Mouse (Mus musculus): ENCODE measurements around the gene Etfrf1. TPM values are rescaled to one million over a fixed set of nuclear protein-coding genes. Genes with fewer than 3 reads are reported as not detected.

The Etfrf1 gene
- polyA plus RNA-seq, 1 experiment: 37.1 TPM

DNA sequence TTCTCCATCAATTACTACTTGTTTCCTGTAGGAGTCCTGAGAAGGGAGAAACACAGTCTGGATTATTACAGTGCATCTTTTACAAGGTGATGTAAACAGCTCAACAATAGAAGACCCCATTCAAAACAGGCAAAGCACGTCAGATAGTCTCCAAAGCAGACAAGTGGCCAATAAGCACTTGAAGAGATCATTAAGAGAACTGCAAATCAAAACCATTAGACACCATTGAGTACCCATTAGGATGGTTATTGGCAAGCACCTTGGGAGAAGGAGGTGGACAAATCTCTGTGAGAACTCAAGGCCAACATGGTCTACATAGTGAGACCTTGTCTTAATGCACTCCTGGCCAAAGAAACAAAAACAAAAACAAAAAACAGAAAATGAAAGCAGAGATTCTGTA lies 23.5 kb downstream of the Etfrf1 start:
- no peak for DNase-seq
- peaks cover 3% of the 10 kb centered on the region; the same call in 1 of the 2 replicates for H3K4me1 ChIP-seq (ENCODE audit: control insufficient read depth, insufficient read depth, low read length)
- H3K27me3 ChIP-seq (ENCODE audit: control insufficient read depth, insufficient read depth, low read length): no peaks in the 10 kb centered on the region
- TF ChIP-seq POLR2A (IDR thresholded peaks at IDR 0.05; ENCODE audit: borderline replicate concordance, insufficient read depth, low read length) (no peak), CTCF (IDR thresholded peaks at IDR 0.05; ENCODE audit: borderline replicate concordance, insufficient read depth, low read depth, low read length) (no peak)
- WGBS: 88% methylated on average over 1 of the region's 1 CpGs
- no peak overlapping the region for H3K27ac ChIP-seq (ENCODE audit: insufficient read depth, low read length)
- H3K4me3 ChIP-seq (replicated peaks; ENCODE audit: insufficient read depth, low read depth, low read length): no peak overlapping the region

DNA sequence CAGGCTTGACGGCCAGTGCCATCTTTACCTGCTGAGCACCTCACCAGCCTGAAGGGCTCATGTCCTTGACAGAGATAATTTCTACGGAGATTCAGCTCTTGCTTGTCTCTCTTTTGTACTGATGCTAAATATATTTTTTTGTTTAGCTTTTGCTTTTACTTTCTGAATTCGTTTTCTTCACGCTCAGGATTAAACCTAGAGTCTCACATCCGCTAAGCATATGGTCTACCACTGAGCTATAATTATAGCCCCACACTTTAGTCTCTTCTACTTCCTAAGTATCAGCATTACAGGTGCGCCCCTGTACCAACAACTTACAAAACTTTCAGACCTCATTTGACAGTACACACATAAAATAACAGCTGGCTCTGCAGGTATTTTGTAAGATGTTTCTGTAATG lies 24.4 kb downstream of the Etfrf1 start:
- Histone ChIP-seq H3K27me3 (ENCODE audit: control insufficient read depth, insufficient read depth, low read length) (no peaks in the 10 kb centered on the region), H3K4me3 (replicated peaks; ENCODE audit: insufficient read depth, low read depth, low read length) (no peak overlapping the region), H3K27ac (ENCODE audit: insufficient read depth, low read length) (no peak overlapping the region), H3K4me1 (ENCODE audit: control insufficient read depth, insufficient read depth, low read length) (peaks cover 3% of the 10 kb centered on the region; the same call in 1 of the 2 replicates)
- no peak for DNase-seq
- TF ChIP-seq CTCF (IDR thresholded peaks at IDR 0.05; ENCODE audit: borderline replicate concordance, insufficient read depth, low read depth, low read length) (no peak), POLR2A (IDR thresholded peaks at IDR 0.05; ENCODE audit: borderline replicate concordance, insufficient read depth, low read length) (no peak)
- 68% methylated on average over 6 of the region's 6 CpGs for WGBS

DNA sequence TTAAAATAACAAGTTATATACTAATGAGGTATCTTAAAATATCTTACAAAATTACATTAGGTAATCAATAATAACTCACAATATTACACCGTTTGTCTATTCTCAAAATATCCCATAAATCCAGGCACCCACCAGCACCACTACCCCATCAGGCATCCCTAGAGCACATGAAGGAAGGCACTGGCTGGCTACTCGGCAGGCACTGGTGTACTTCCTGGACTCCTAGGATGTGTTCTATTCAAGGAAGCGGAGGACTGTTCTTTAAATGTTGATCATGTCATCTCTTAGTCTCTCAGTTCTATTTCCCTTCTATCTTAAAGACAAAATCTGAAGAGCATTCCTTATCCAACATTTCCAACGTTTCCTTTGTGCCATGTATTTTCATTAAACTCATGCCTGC lies 26.2 kb downstream of the Etfrf1 start:
- 59% methylated on average over 4 of the region's 4 CpGs for WGBS

DNA sequence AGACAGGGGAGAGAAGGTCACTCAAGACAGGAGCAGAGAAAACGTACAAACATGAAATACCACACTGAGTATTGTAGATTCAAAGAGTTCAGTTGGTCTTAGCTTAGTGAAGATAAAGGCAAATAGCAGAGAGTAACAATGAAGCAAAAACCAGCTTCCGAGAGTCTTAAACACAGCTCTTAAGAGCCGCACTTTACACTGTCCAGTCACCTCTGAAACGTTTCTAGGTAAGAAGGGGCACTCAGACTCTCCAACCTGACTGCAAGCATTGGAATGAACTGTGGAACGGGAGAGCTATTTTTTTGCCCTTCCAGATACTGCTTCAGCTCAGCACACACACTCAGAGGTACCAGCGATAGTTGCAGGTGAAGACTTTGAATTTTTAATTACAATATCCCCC lies 29.4 kb downstream of the Etfrf1 start:
- Histone ChIP-seq H3K27me3 (ENCODE audit: control insufficient read depth, insufficient read depth, low read length) (no peaks in the 10 kb centered on the region), H3K27ac (ENCODE audit: insufficient read depth, low read length) (no peak overlapping the region), H3K4me1 (ENCODE audit: control insufficient read depth, insufficient read depth, low read length) (peaks cover 3% of the 10 kb centered on the region; the same call in 1 of the 2 replicates), H3K4me3 (replicated peaks; ENCODE audit: insufficient read depth, low read depth, low read length) (no peak overlapping the region)
- WGBS: 88% methylated on average over 6 of the region's 6 CpGs
- DNase-seq: no peak
- TF ChIP-seq POLR2A (IDR thresholded peaks at IDR 0.05; ENCODE audit: borderline replicate concordance, insufficient read depth, low read length) (no peak), CTCF (IDR thresholded peaks at IDR 0.05; ENCODE audit: borderline replicate concordance, insufficient read depth, low read depth, low read length) (no peak)

More for the DNA sequence above, 26.2 kb downstream of the Etfrf1 start:
- H3K27me3 ChIP-seq (ENCODE audit: control insufficient read depth, insufficient read depth, low read length): no peaks in the 10 kb centered on the region
- no peak for TF ChIP-seq CTCF (IDR thresholded peaks at IDR 0.05; ENCODE audit: borderline replicate concordance, insufficient read depth, low read depth, low read length)
- TF ChIP-seq POLR2A (IDR thresholded peaks at IDR 0.05; ENCODE audit: borderline replicate concordance, insufficient read depth, low read length): no peak
- H3K4me3 ChIP-seq (replicated peaks; ENCODE audit: insufficient read depth, low read depth, low read length): no peak overlapping the region
- H3K4me1 ChIP-seq (ENCODE audit: control insufficient read depth, insufficient read depth, low read length): peaks cover 3% of the 10 kb centered on the region; the same call in 1 of the 2 replicates
- H3K27ac ChIP-seq (ENCODE audit: insufficient read depth, low read length): no peak overlapping the region
- DNase-seq: no peak

DNA sequence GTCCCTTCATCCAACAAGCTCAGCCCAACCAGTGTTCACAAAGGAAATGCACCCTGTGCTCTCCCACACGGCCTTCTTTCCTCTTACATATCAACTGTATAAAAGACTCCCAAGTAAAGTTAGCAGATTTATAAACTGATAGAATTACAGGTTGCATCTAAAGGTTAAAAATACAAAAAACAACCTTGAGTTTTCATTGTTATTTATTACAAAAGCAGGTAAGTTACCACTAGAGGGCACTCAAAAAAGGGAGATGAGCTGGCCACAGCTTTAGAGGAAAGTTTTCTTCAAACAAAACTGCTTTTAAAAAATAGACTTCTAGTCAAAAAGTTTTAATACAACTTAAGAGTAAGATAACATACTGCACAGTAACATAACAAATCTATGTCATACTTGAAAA lies 31.6 kb downstream of the Etfrf1 start:
- TF ChIP-seq CTCF (IDR thresholded peaks at IDR 0.05; ENCODE audit: borderline replicate concordance, insufficient read depth, low read depth, low read length) (peak; percentile 13; the same call in 1 of the 2 replicates), POLR2A (IDR thresholded peaks at IDR 0.05; ENCODE audit: borderline replicate concordance, insufficient read depth, low read length) (no peak)
- H3K27ac ChIP-seq (ENCODE audit: insufficient read depth, low read length): no peak overlapping the region
- H3K4me3 ChIP-seq (replicated peaks; ENCODE audit: insufficient read depth, low read depth, low read length): no peak overlapping the region
- no peaks in the 10 kb centered on the region for H3K4me1 ChIP-seq (ENCODE audit: control insufficient read depth, insufficient read depth, low read length)
- DNase-seq: no peak
- H3K27me3 ChIP-seq (ENCODE audit: control insufficient read depth, insufficient read depth, low read length): no peaks in the 10 kb centered on the region
- 30% methylated on average over 1 of the region's 1 CpGs for WGBS

DNA sequence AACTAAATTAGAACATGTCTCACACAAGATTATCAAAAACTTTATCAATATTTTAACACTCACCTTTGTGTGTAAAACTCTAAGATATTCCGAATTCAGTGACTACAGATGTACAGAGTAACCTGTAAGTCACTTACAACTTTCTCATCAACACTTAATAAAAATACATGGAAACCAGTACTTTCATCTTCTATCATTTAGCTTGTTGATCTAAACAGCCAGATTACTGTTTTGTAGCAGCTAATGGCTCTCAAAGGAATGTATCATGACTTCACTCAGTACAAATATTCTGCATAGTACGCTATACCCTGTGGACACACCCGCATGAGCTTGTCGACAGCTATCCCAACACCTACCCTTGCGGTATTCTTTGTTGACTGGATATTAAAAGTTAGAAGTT lies 35.9 kb downstream of the Etfrf1 start:
- Histone ChIP-seq H3K4me3 (replicated peaks; ENCODE audit: insufficient read depth, low read depth, low read length) (no peak overlapping the region), H3K27ac (ENCODE audit: insufficient read depth, low read length) (no peak overlapping the region), H3K4me1 (ENCODE audit: control insufficient read depth, insufficient read depth, low read length) (peaks cover 5% of the 10 kb centered on the region; the same call in 1 of the 2 replicates), H3K27me3 (ENCODE audit: control insufficient read depth, insufficient read depth, low read length) (no peaks in the 10 kb centered on the region)
- 89% methylated on average over 5 of the region's 5 CpGs for WGBS
- TF ChIP-seq CTCF (IDR thresholded peaks at IDR 0.05; ENCODE audit: borderline replicate concordance, insufficient read depth, low read depth, low read length): no peak
- TF ChIP-seq POLR2A (IDR thresholded peaks at IDR 0.05; ENCODE audit: borderline replicate concordance, insufficient read depth, low read length): no peak
- no peak for DNase-seq

DNA sequence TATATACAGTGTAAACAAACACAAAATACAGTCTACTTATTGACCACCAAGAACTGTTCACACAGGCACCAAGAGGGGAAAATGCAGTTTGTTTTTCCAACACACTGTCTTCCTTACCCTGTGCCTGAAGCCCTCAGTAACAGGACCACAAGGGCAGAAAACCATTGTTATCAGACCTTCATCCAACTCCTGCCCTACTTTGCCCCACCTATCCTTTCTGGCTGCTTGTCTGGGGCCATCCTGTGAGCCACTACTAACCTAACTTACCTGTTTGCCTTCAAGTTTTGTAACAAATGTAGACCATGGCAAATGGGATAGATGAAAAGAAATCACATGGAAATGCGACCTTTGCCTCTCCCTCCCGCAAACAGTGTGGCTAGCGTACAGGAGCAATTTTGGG lies 37.0 kb downstream of the Etfrf1 start:
- Histone ChIP-seq H3K4me3 (replicated peaks; ENCODE audit: insufficient read depth, low read depth, low read length) (peak overlapping the region; percentile 27), H3K27ac (ENCODE audit: insufficient read depth, low read length) (no peak overlapping the region), H3K4me1 (ENCODE audit: control insufficient read depth, insufficient read depth, low read length) (peaks cover 5% of the 10 kb centered on the region; the same call in 1 of the 2 replicates), H3K27me3 (ENCODE audit: control insufficient read depth, insufficient read depth, low read length) (no peaks in the 10 kb centered on the region)
- WGBS: 70% methylated on average over 3 of the region's 3 CpGs
- TF ChIP-seq POLR2A (IDR thresholded peaks at IDR 0.05; ENCODE audit: borderline replicate concordance, insufficient read depth, low read length) (no peak), CTCF (IDR thresholded peaks at IDR 0.05; ENCODE audit: borderline replicate concordance, insufficient read depth, low read depth, low read length) (no peak)
- no peak for DNase-seq

DNA sequence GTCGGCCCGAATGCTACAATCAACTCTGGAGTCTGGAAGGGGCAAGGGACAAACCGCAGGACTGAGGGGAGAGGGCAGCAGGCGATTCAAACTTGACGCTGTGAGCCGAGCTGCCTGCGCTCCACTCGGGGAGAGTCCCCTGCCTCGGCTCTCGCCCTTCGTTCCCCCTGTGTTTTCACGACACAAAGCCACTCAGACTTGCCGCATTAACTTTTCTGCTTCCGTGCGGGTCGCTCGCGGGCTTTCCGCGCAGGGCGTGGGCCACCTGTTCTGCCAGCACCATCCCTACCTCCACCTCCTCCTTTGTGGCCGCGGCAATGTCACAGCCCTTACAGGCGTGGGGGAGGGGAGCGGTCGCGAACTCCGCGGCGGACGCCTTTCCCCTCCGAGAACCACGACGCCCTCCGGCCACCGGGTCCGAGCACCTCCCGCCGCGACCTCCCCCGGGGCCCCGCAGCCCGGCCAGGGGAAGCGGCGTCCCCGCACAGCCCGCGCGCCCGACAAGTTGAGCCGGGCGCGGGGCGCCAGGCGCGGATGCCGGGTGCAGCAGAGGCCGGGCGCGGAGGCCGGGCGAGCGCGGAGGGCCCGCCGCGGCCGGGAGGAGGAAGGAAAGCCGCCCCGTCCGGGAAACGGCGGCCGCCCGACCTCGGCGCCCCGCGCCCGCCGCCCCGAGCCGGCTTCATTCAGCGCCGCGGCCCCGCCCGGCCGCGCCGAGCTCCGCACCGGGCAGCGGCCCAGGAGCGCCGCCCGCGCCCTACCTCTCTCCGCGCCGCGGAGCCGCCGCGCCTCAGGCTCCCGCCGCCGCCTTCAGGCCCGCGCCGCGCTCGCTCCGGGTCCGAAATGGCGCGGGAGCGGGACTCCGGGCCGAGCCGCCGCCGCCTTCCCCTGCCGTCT lies 38.6 kb downstream of the Etfrf1 start:
- peak overlapping the region; percentile 68 for H3K27ac ChIP-seq (ENCODE audit: insufficient read depth, low read length)
- 3% methylated on average over 110 of the region's 124 CpGs for WGBS
- TF ChIP-seq POLR2A (IDR thresholded peaks at IDR 0.05; ENCODE audit: borderline replicate concordance, insufficient read depth, low read length) (no peak), CTCF (IDR thresholded peaks at IDR 0.05; ENCODE audit: borderline replicate concordance, insufficient read depth, low read depth, low read length) (no peak)

More for the DNA sequence above, 38.6 kb downstream of the Etfrf1 start:
- H3K4me3 ChIP-seq (replicated peaks; ENCODE audit: insufficient read depth, low read depth, low read length): peak overlapping the region; percentile 92
- H3K27me3 ChIP-seq (ENCODE audit: control insufficient read depth, insufficient read depth, low read length): no peaks in the 10 kb centered on the region
- H3K4me1 ChIP-seq (ENCODE audit: control insufficient read depth, insufficient read depth, low read length): peaks cover 5% of the 10 kb centered on the region; the same call in 1 of the 2 replicates
- DNase-seq: peak; percentile 69 to 77

All from cerebellum, adult 2 months (tissue).